Mouse (Mus musculus) heart, adult 8-10 months (tissue): ENCODE measurements around the gene Pias4. TPM values are rescaled to one million over a fixed set of nuclear protein-coding genes. Genes with fewer than 3 reads are reported as not detected.
"Not testable (repeated sequence)": the region's sequence is repeated elsewhere in the genome, so short reads cannot be mapped to it uniquely, and the experiment has no call there.

ENCODE experiments used
- DNase-seq: peaks from one replicate; pipeline ENCODE4 v3.0.0; 2022; ENCODE audit warnings: low spot score
- total RNA-seq, 4 experiments: library from RNA; stranded (reverse); gene quantifications; 2 replicates each; pipeline ENCODE4 v1.2.4; 2022

Pias4 gene
- total RNA-seq, 4 experiments from 2014 or later = 16.8 to 18.6 (median 17.0) TPM

DNA sequence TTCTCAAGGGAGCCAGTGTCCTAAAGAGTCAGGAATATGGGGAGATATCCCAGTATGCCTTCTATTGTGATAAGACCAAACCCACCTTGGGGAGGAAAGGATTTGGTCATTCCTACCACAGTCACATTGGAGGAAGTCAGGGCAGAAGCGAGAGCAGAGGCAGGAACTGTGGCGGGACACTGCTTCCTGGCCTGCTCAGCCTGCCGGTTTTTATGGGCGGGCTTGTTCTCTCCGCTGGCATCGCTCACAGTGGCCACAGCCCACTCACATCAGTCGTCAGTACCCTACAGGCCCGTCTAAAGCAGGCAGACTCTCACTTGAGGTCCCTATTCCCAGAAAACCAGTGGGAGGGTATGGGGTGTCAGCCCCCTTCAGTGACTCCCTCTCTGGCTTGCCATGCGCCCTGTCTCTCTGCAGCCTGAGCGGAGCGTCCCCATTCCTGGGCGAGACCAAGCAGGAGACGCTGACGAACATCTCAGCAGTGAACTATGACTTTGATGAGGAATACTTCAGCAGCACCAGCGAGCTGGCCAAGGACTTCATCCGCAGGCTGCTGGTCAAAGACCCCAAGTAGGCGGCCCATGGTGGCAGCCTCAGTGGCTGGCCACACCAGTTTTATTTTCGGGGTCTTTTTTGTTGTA lies 23.7 kb upstream of the Pias4 start:
- no peak for DNase-seq

DNA sequence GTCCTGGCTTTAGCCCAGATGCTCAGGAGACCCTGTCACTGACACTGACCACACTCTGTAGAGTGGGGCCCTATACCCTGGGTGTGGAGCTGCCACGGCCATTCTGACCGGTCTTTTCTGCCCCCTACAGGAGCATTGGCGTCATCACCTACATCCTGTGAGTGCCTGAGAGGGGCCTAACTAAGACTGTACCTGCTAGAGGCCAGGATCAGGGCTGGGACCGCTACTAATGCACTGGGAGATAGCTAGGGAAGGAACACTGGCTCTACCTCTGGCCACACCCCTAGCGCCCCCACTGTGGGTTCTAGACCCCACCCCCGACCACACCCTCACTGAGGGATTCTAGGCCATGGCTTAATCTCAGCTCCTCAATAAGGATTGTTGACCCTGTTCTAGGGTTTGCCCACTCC lies 23.2 kb upstream of the Pias4 start:
- DNase-seq = no peak

DNA sequence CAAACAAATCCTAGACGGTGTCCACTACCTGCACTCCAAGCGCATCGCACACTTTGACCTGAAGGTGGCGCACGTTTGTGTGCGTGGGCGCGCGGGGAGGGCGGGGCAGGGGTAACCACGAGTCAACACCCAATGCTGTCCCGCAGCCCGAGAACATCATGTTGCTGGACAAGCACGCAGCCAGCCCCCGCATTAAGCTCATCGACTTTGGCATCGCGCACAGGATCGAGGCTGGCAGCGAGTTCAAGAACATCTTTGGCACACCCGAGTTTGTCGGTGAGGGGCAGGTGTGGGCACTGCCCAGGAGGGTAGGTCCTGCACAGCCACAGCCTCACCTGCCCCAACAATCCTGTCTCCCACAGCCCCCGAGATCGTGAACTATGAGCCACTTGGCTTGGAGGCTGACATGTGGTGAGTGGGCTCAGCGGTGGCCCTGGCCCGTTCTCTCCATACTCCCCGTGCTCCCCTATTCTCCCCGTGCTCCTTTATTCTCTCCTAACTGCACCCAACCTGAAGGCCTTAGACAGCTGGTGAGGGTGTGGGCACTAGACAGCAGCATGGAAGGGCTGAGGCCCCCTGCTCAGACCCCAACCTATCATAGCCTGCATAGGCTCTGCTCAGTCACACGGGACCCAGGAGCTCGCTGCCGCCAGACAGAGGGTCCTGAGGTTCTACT lies 22.7 kb upstream of the Pias4 start:
- no peak for DNase-seq

DNA sequence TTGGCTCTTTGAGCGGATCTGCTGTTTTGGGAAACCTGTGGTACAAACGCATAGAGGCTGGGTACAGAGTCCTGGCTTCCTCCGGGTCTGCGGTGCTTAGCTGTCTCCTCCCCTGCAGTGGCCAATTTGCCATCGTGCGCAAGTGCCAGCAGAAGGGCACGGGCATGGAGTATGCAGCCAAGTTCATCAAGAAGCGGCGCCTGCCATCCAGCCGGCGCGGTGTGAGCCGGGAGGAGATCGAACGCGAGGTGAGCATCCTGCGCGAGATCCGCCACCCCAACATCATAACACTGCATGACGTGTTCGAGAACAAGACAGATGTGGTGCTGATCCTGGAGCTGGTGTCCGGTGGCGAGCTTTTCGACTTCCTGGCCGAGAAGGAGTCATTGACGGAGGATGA lies 22.1 kb upstream of the Pias4 start:
- no peak for DNase-seq

DNA sequence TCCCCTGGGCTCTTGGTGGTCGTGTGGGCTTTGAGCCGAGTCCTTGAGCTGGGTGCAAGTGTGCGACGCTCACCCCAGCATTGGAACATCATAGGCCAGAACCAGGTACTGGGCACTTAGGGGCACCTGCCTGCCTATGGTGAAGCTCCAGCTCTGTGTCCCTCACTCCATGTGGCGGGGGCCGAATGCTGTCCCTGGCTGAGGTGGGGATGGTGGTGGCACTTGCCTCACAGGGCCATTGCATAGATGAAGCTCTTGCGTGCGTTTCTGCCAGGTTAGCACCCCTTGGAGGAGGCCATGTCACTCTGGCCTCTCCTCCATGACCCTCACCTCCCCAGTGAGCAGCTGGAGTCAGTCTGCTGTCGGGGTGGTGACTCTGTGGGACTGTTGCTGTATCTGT lies 19.4 kb upstream of the Pias4 start:
- no peak for DNase-seq

DNA sequence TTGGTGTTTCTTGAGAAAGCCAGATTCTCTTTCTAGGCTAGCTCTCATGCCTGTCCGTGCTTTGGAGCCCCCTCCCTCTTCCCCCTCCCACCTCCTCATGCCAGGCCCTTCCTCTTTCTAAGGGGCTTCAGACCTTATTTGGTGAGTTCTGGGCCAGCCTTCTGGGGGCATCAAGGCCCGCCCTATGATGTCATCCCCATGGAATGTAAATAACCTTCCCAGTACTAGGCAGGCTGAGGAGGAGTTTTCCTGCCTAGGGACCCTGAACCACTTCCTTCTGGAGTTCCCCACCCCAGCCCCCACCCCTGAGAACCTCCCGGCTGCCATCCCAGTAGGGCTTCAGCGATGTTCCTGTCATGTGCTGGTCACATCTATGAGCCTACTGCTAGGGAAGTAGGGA lies 17.0 kb upstream of the Pias4 start:
- DNase-seq = no peak

DNA sequence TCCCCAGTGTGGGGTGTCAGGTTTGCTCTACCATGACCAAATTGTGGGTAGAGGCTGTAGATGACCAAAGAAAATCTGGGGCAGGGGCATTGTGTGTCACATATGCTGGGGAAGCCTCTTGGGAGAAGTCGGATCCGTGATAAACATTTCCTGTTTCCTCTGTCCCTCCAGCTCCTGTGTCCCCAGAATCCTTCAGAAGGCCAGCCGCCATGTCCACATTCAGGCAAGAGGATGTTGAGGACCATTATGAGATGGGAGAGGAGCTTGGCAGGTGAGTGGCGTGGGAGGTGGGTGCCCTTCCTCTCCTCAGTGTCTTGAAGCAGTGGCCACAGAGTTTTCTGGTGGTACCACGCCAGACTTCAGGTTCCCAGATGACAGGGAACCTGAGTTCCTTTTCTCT lies 16.1 kb upstream of the Pias4 start, which contains the start of gene 4930442H23Rik:
Gene 4930442H23Rik (minus strand): TSS at position 45 of the 400 bp plus-strand sequence.
- no peak for DNase-seq

DNA sequence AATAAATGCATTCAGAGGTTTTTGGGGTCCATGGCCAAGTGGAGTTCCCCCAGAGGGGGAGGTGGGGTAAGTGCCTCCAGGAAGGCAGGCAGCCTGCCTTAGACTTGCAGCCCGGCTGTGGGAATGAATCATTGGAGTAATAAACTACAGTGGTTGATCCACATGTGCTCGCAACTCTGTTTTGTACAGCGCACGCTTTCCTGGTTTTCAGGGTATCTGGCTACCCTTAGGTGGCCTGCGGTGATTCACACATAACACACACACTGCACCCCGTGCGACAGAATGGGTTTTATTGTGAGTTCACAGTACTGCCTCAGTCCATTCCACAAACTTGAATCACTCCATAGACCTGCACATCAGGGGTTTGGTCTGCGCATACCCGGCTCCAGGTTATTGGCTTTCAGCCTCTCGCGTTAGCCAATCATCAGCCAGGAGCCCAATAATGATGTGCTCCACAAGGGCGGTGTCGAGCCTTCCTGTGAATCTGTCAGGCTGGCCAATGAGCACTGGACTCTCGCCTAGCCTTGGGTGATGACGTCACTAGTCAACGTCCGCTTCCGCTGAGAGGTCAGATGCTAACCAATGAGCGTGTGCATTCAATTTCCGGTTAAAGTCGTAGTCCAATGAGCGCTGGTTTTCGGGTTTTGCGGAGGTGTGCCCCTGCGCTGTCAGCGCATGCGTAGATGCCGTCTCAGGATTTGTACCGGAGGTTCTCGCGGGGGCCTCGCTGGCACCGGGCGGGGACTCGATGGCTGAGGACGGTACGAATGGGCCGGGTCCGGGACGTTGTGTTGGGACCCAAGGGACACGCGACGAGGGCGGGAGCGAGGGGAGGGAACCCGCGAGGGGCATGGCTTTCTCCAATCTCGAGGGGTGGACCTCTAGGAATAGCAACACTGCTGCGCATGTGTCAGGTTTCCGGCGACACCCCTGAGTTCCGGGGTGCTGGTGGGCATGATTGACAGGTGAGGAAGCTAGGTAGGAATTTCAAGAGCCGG lies 14.9 kb upstream of the Pias4 start, which contains the start of gene Dapk3:
Gene Dapk3 (plus strand): TSS at position 670 of the 998 bp plus-strand sequence.
- DNase-seq = peak; percentile 98

DNA sequence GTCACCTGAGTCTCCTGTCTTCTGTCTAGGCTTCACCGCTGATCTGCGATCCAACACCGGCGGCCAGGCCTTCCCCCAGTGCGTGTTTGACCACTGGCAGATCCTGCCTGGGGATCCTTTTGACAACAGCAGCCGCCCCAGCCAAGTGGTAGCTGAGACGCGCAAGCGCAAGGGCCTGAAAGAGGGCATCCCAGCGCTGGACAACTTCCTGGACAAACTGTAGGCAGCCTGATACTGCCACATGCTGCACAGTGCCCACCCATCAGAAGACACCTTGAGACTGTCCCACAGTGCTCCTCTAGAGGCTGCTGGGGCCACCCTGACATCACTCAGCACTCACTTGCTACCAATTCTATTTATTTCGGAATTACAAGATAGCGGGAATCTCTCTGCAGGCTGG lies 14.1 kb upstream of the Pias4 start:
- DNase-seq = not testable (repeated sequence)

DNA sequence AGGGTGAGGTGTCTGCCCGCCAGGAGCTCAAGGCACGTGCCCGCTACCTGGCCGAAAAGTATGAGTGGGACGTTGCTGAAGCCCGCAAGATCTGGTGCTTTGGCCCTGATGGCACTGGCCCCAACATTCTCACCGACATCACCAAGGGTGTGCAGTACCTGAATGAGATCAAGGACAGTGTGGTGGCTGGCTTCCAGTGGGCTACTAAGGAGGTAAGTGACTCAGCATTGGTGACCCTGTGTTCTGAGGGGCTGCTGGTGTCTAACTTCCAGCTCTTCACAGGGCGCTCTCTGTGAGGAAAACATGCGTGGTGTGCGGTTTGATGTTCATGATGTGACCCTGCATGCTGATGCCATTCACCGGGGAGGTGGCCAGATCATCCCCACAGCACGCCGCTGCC lies 13.2 kb upstream of the Pias4 start:
- no peak for DNase-seq

DNA sequence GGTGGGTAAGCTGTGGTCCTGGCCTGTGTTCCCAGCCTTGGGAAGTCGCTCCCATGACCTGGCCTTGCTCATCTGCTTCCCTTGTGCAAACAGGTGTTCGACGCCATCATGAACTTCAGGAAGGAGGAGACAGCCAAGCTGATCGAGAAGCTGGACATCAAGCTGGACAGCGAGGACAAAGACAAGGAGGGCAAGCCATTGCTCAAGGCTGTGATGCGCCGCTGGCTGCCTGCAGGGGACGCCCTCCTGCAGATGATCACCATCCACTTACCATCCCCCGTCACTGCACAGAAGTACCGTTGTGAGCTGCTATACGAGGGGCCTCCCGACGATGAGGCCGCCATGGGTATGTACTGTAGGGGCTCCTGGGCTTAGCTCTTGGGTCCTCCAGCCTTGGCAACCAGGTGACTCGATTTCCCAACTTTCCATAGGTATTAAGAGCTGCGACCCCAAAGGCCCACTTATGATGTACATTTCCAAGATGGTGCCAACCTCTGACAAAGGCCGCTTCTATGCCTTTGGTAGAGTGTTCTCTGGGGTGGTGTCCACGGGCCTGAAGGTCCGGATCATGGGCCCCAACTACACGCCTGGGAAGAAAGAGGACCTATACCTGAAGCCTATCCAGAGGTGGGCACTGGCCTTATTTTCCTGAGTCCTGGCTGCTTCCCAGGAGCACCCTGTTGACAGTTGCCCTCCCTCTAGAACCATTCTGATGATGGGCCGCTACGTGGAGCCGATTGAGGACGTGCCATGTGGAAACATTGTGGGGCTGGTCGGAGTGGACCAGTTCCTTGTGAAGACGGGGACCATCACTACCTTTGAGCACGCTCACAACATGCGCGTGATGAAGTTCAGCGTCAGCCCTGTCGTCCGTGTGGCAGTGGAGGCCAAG lies 12.0 kb upstream of the Pias4 start:
- DNase-seq = no peak

DNA sequence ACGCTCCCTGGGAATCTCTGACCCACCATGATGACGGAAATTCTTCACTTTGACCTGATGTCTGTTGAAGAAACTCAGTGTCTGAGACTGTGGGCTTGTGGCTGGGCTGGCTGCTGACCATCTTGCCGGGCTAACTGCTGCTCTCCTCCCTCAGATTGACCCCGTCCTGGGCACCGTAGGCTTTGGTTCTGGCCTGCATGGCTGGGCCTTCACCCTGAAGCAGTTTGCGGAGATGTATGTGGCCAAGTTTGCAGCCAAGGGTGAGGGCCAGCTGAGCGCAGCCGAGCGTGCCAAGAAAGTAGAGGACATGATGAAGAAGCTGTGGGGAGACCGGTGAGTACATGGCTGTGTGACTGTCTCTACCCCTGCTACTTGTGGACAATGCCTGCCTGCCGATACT lies 11.2 kb upstream of the Pias4 start:
- DNase-seq = no peak

DNA sequence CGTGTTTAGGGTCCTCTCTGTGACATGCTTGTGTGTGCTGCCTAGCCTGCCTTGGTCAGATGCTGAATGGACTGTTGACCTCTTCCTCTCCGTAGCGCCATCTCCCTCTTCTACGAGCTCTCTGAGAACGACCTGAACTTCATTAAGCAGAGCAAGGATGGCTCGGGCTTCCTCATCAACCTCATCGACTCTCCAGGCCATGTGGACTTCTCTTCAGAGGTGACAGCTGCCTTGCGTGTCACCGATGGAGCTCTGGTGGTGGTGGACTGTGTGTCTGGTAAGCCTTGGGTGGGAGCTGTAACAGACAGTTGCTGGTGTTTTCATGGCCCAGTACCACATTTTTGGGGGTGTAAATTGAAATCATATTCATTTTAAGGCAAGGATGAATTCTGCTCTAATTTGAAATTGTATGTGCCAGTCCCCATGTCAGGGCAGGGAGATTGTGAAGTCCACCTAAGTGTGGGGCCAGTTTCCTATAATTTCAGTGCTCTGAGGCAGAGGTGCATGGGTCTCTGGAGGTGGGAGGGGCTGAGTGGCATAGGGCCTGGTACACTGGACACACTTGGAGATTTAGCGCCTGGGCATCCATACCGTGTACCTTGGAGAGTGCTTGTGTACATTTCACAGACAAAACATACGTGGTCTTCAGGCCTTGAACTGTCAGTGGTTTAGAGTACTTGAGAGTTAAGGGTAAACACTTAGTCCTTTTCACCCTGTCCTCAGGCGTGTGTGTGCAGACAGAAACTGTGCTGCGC lies 10.4 kb upstream of the Pias4 start:
- no peak for DNase-seq

DNA sequence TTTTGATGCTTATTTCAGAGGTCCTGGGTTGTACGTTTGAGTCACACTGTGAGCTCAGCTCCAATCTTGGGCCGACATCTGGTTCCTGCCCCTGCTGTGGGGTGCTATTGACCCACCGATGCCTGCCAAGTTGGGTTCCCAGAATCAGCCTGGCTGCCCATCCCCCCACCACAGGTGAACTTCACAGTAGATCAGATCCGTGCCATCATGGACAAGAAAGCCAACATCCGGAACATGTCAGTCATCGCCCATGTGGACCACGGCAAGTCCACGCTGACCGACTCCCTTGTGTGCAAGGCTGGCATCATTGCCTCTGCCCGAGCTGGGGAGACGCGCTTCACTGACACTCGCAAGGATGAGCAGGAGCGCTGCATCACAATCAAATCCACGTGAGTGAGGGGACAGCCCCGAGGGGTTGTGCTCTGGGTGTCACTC lies 9.8 kb upstream of the Pias4 start:
- no peak for DNase-seq

DNA sequence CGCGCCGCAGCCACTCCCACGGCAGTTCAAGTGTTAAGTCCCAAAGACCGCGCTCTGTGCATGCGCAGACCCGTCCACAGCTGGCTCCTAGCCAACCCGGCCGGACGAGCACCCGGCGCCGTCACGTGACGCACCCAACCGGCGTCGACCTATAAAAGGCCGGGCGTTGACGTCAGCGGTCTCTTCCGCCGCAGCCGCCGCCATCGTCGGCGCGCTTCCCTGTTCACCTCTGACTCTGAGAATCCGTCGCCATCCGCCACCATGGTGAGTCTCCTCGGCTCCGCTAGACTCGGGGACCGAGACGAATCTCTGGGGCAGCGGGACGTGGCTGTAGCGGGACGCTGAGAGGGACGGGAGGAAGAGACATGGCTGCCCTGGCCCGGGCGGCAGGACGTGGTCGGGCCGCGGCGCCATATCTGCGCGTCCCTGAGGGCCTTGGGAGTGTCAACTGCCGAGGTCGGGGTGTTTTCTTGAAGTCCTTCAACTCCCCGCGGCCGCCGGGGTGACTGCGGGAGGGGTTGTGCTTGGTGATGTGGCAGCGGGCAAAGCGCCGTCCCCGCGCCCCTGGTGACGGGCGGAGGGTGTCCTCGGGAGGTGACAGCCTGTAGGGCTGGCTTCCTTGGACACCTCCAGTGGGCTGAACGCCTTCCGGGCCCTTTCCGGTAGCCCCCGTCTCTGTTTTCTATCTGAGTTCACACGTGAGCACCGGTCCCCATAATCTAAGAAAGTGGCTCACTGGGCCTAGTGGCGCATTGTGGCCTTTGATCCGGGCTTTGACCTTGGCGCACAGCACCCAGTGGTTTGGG lies 8.9 kb upstream of the Pias4 start, which contains the start of gene Eef2:
Gene Eef2 (plus strand): TSS at position 166 of the 806 bp plus-strand sequence.
- DNase-seq = peak; percentile 97

DNA sequence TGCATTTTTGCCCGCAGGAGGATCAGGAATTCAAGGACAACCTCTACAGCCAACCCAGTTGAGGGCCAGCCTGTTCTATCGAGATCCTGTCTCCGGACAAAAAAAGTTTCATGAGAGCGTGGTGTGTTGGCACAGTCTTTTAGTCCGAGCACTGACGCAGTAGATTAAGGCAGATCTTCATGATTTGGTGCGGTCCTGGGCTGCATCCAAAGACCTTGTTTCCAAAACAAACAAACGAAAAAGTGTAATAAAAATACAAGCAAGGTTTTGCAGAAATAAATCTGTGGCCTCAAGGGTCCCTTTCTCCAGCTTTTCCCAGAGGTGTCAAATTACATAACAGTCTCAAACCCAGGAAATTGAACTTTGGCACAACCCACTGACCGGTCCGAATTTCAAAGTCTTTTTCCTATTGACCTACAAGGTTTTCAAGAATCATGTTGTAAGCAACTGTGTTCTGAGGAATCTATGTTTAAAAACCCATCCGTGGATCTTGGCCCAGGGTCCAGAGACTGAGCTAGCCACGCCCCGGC lies 8.3 kb upstream of the Pias4 start:
- no peak for DNase-seq

DNA sequence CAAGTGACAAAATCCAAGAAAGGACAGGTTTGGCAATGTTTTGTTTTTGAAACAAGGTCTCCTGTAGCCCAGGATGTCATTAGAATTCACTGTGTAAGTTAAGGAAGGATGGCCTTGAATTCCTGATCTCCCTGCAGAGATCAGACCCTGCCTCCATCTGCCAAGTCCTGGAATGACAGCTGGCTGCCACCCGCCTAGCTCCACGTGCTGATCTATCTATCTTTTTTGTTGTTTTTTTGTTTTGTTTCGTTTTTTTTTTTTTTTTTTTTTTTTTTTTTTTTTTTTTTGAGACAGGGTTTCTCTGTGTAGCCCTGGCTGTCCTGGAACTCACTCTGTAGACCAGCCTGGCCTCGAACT lies 7.6 kb upstream of the Pias4 start:
- DNase-seq = not testable (repeated sequence)

DNA sequence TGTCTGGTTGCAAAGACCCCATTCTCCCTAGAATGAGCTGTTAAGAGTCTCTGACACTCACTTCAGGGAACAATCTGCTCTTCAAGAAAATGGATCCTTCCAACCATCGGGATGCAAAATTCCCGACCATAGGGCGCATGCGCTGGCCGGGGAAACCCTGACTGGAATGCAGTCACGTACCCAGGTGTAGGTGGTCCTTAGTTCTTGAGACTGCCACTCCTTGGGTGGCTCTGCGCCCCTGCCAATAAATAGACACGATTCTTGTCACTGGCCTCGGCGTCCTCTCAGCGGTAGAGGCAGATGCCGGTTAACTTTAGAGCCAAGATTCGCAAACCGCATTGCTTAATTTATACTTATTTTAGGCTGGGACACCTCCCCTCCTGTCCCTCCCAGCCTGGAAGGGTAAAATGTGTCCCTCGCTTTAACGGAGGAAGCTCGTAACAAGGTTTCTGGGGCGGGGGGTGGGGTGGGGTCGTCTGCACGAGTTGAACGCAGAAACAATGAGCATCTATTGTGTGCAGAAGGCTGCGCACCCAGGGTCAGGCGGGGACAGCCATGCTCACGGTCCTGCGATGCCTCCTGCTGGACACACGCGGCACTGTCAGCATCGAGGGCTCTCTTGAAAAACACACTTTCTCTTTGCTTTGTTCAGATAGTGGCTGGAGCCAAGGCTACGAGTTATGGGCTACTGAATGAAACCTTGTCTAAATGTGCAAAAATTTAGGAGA lies 7.1 kb upstream of the Pias4 start:
- DNase-seq = peak; percentile 91
